Mouse (Mus musculus): Measurements from ENCODE around the gene Ttc39d. TPM values are rescaled to one million over a fixed set of nuclear protein-coding genes. Genes with fewer than 3 reads are reported as not detected.

Ttc39d gene
- polyA plus RNA-seq (2011; ENCODE audit: insufficient read depth, insufficient read length, low replicate concordance, missing spikeins) = not detected in 2 replicates

GRCm38 (mm10) chr17:80206671-80207581 is at the start of gene Ttc39d, which contains the start of gene Srsf7:
TSS of gene Ttc39d (plus strand) at chr17:80207460.
TSS of gene Srsf7 (minus strand) at chr17:80207307.
- TF ChIP-seq POLR2A (IDR thresholded peaks at IDR 0.05; ENCODE audit: borderline replicate concordance, control insufficient read depth, low read depth, low read length) = peak; percentile 100
- TF ChIP-seq CTCF (IDR thresholded peaks at IDR 0.05; ENCODE audit: control insufficient read depth, insufficient read depth, low read length) = 0 out of 2 replicates have a peak, but pooled peaks have one; percentile 3
- Histone ChIP-seq H3K4me1 (ENCODE audit: control insufficient read depth, insufficient read depth, low read length) (no peaks in the 10 kb centered on the region; the same call in 1 of the 2 replicates), H3K27ac (ENCODE audit: control insufficient read depth, insufficient read depth, low read depth, low read length, poor library complexity) (peak within 1 kb of the TSS; percentile 97), H3K4me3 (replicated peaks; ENCODE audit: control insufficient read depth, low read depth, low read length) (peak within 1 kb of the TSS; percentile 97)
- WGBS = under 1% methylated on average over 85 of the region's 95 CpGs

DNA sequence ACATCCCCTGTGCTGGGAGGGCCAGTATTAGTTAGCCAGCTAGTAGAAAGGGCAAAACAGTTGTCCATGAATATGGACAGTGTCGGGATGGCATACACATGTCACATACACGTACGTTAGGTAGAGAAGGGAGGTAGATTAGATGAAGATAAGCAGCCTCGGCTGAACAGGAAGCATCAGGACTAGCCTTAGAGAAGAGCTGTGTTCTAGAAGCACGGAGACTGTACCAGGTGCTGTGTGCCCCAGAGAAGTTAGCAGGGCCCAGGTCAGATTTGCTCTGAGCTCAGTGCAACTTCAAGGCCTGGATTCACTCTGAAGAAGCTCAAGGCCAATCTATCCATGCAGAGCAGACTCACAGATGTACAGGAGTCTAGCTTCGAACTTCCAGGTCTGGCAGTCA is 49.8 kb upstream of the Ttc39d start:
- no peaks in the 10 kb centered on the region for H3K4me1 ChIP-seq (ENCODE audit: control insufficient read depth, insufficient read depth, low read length)
- 66% methylated on average over 6 of the region's 6 CpGs for WGBS
- H3K27ac ChIP-seq (ENCODE audit: control insufficient read depth, insufficient read depth, low read depth, low read length, poor library complexity) = no peak overlapping the region
- no peak overlapping the region for H3K4me3 ChIP-seq (replicated peaks; ENCODE audit: control insufficient read depth, low read depth, low read length)
- TF ChIP-seq POLR2A (IDR thresholded peaks at IDR 0.05; ENCODE audit: borderline replicate concordance, control insufficient read depth, low read depth, low read length) (no peak), CTCF (IDR thresholded peaks at IDR 0.05; ENCODE audit: control insufficient read depth, insufficient read depth, low read length) (no peak)

GRCm38 (mm10) chr17:80160454-80160853 is 46.8 kb upstream of the Ttc39d start:
- TF ChIP-seq CTCF (IDR thresholded peaks at IDR 0.05; ENCODE audit: control insufficient read depth, insufficient read depth, low read length) (no peak), POLR2A (IDR thresholded peaks at IDR 0.05; ENCODE audit: borderline replicate concordance, control insufficient read depth, low read depth, low read length) (no peak)
- Histone ChIP-seq H3K4me3 (replicated peaks; ENCODE audit: control insufficient read depth, low read depth, low read length) (no peak overlapping the region), H3K4me1 (ENCODE audit: control insufficient read depth, insufficient read depth, low read length) (no peaks in the 10 kb centered on the region), H3K27ac (ENCODE audit: control insufficient read depth, insufficient read depth, low read depth, low read length, poor library complexity) (no peak overlapping the region)
- WGBS = 70% methylated on average over 5 of the region's 5 CpGs

GRCm38 (mm10) chr17:80163991-80164390 is 43.3 kb upstream of the Ttc39d start:
- 77% methylated on average over 8 of the region's 8 CpGs for WGBS

GRCm38 (mm10) chr17:80165741-80166140 is 41.5 kb upstream of the Ttc39d start:
- TF ChIP-seq POLR2A (IDR thresholded peaks at IDR 0.05; ENCODE audit: borderline replicate concordance, control insufficient read depth, low read depth, low read length) = no peak
- no peak for TF ChIP-seq CTCF (IDR thresholded peaks at IDR 0.05; ENCODE audit: control insufficient read depth, insufficient read depth, low read length)
- Histone ChIP-seq H3K4me1 (ENCODE audit: control insufficient read depth, insufficient read depth, low read length) (no peaks in the 10 kb centered on the region), H3K27ac (ENCODE audit: control insufficient read depth, insufficient read depth, low read depth, low read length, poor library complexity) (no peak overlapping the region), H3K4me3 (replicated peaks; ENCODE audit: control insufficient read depth, low read depth, low read length) (no peak overlapping the region)
- 46% methylated on average over 6 of the region's 6 CpGs for WGBS

More at GRCm38 (mm10) chr17:80163991-80164390, 43.3 kb upstream of the Ttc39d start:
- no peak for TF ChIP-seq POLR2A (IDR thresholded peaks at IDR 0.05; ENCODE audit: borderline replicate concordance, control insufficient read depth, low read depth, low read length)
- TF ChIP-seq CTCF (IDR thresholded peaks at IDR 0.05; ENCODE audit: control insufficient read depth, insufficient read depth, low read length) = no peak
- H3K4me1 ChIP-seq (ENCODE audit: control insufficient read depth, insufficient read depth, low read length) = no peaks in the 10 kb centered on the region
- H3K4me3 ChIP-seq (replicated peaks; ENCODE audit: control insufficient read depth, low read depth, low read length) = no peak overlapping the region
- H3K27ac ChIP-seq (ENCODE audit: control insufficient read depth, insufficient read depth, low read depth, low read length, poor library complexity) = no peak overlapping the region

- TF ChIP-seq POLR2A (IDR thresholded peaks at IDR 0.05; ENCODE audit: borderline replicate concordance, control insufficient read depth, low read depth, low read length) = no peak
- TF ChIP-seq CTCF (IDR thresholded peaks at IDR 0.05; ENCODE audit: control insufficient read depth, insufficient read depth, low read length) = no peak
- 84% methylated on average over 6 of the region's 6 CpGs for WGBS
- Histone ChIP-seq H3K4me3 (replicated peaks; ENCODE audit: control insufficient read depth, low read depth, low read length) (no peak overlapping the region), H3K4me1 (ENCODE audit: control insufficient read depth, insufficient read depth, low read length) (no peaks in the 10 kb centered on the region), H3K27ac (ENCODE audit: control insufficient read depth, insufficient read depth, low read depth, low read length, poor library complexity) (no peak overlapping the region)
Observed at GRCm38 (mm10) chr17:80166346-80166745, 40.9 kb upstream of the Ttc39d start.

- Histone ChIP-seq H3K4me3 (replicated peaks; ENCODE audit: control insufficient read depth, low read depth, low read length) (no peak overlapping the region), H3K27ac (ENCODE audit: control insufficient read depth, insufficient read depth, low read depth, low read length, poor library complexity) (no peak overlapping the region), H3K4me1 (ENCODE audit: control insufficient read depth, insufficient read depth, low read length) (no peaks in the 10 kb centered on the region)
- TF ChIP-seq POLR2A (IDR thresholded peaks at IDR 0.05; ENCODE audit: borderline replicate concordance, control insufficient read depth, low read depth, low read length) = no peak
- TF ChIP-seq CTCF (IDR thresholded peaks at IDR 0.05; ENCODE audit: control insufficient read depth, insufficient read depth, low read length) = no peak
- WGBS = 90% methylated on average over 4 of the region's 4 CpGs
Observed at GRCm38 (mm10) chr17:80167436-80167835, 39.8 kb upstream of the Ttc39d start.

- TF ChIP-seq CTCF (IDR thresholded peaks at IDR 0.05; ENCODE audit: control insufficient read depth, insufficient read depth, low read length) (no peak), POLR2A (IDR thresholded peaks at IDR 0.05; ENCODE audit: borderline replicate concordance, control insufficient read depth, low read depth, low read length) (no peak)
- WGBS = 70% methylated on average over 7 of the region's 7 CpGs
- Histone ChIP-seq H3K4me1 (ENCODE audit: control insufficient read depth, insufficient read depth, low read length) (no peaks in the 10 kb centered on the region), H3K4me3 (replicated peaks; ENCODE audit: control insufficient read depth, low read depth, low read length) (no peak overlapping the region), H3K27ac (ENCODE audit: control insufficient read depth, insufficient read depth, low read depth, low read length, poor library complexity) (no peak overlapping the region)
Observed at GRCm38 (mm10) chr17:80167851-80168251, 39.4 kb upstream of the Ttc39d start.

Data from bone marrow, adult 2 months (tissue).